Mouse (Mus musculus) midbrain, embryonic 14.5 days (tissue): ENCODE measurements around the gene Dhx37. TPM values are rescaled to one million over a fixed set of nuclear protein-coding genes. Genes with fewer than 3 reads are reported as not detected.
A peak's percentile ranks its signal among the peaks of the same experiment; 100 is the strongest.

Source experiments
- ATAC-seq: fragments of 200-750 bp; cut with Nextera tagmentation; 2 replicates; pipeline ENCODE4 v1.8.0; 2017; ENCODE audit warnings: moderate number of reproducible peaks, moderate library complexity; ENCODE audit not compliant: low FRiP score, low TSS enrichment
- DNase-seq: peaks from one replicate; pipeline ENCODE4 v3.0.0-alpha.2; 2015
- H3K27ac ChIP-seq: fragments of 300-500 bp; sonication (generic); replicated peaks from 2 replicates; pipeline ENCODE4 v1.5.1; 2014; ENCODE audit warnings: mild to moderate bottlenecking, low read depth, low read length, moderate library complexity
- H3K27me3 ChIP-seq: fragments of 300-500 bp; sonication (generic); 2 replicates; pipeline ENCODE4 v1.6.1; 2014; ENCODE audit warnings: low read length, control low read depth, mixed read lengths; ENCODE audit not compliant: control insufficient read depth, insufficient read depth
- H3K36me3 ChIP-seq: fragments of 300-500 bp; sonication (generic); 2 replicates; pipeline ENCODE4 v1.6.1; 2014; ENCODE audit warnings: low read length, control low read depth; ENCODE audit not compliant: control insufficient read depth, insufficient read depth
- H3K4me1 ChIP-seq: fragments of 300-500 bp; sonication (generic); 2 replicates; pipeline ENCODE4 v1.6.1; 2014; ENCODE audit warnings: mild to moderate bottlenecking, antibody characterized with exemption, low read length, control low read depth; ENCODE audit not compliant: control insufficient read depth, insufficient read depth
- H3K4me2 ChIP-seq: fragments of 300-500 bp; sonication (generic); 2 replicates; pipeline ENCODE4 v1.6.1; 2014; ENCODE audit warnings: mild to moderate bottlenecking, low read length, moderate library complexity
- H3K4me3 ChIP-seq: fragments of 300-500 bp; sonication (generic); replicated peaks from 2 replicates; pipeline ENCODE4 v1.5.1; 2014; ENCODE audit warnings: low read depth, low read length
- H3K9ac ChIP-seq: fragments of 300-500 bp; sonication (generic); replicated peaks from 2 replicates; pipeline ENCODE4 v1.6.1; 2014; ENCODE audit warnings: mild to moderate bottlenecking, low read length, moderate library complexity
- H3K9me3 ChIP-seq: fragments of 300-500 bp; sonication (generic); 2 replicates; pipeline ENCODE4 v1.6.1; 2016; ENCODE audit warnings: low read length, control low read depth, mixed read lengths; ENCODE audit not compliant: control insufficient read depth
- WGBS: fragments of 180-500 bp; shearing (Covaris S2); extraction: QIAGEN DNeasy Blood & Tissue Kit; methylation state at CpG from one replicate; pipeline ENCODE4 v1.1.7; 2014; 5-methylcytosine and 5-hydroxymethylcytosine counted together
- polyA plus RNA-seq: library from polyadenylated mRNA; unstranded; fragments of >200 nt; fragmentation: Nextera tagmentation; extraction: Ambion mirVana; gene quantifications from 2 replicates; pipeline ENCODE4 v1.2.1, GENCODE M21; 2014

Gene Dhx37
- polyA plus RNA-seq, 1 experiment from 2014 or later: 9.8 TPM

GRCm38 (mm10) chr5:125384512-125385214 lies 49.3 kb downstream of the Dhx37 start:
- WGBS: 82% methylated on average over 2 of the region's 2 CpGs
- ATAC-seq (no peak), DNase-seq (no peak)
- Histone ChIP-seq H3K36me3 (peaks cover 21% of the 10 kb centered on the region), H3K27ac (no peak overlapping the region), H3K4me1 (peaks cover 24% of the 10 kb centered on the region), H3K9ac (no peak overlapping the region), H3K9me3 (no peaks in the 10 kb centered on the region), H3K4me2 (0 out of 2 replicates have a peak overlapping the region, but pooled peaks have one; percentile 13), H3K27me3 (no peaks in the 10 kb centered on the region), H3K4me3 (no peak overlapping the region)

- ATAC-seq (no peak), DNase-seq (no peak)
- H3K4me2 ChIP-seq: no peak overlapping the region
- no peak overlapping the region for H3K4me3 ChIP-seq
- peaks cover 24% of the 10 kb centered on the region for H3K4me1 ChIP-seq
- no peak overlapping the region for H3K27ac ChIP-seq
- H3K27me3 ChIP-seq: no peaks in the 10 kb centered on the region
- H3K36me3 ChIP-seq: peaks cover 21% of the 10 kb centered on the region
- 75% methylated on average over 3 of the region's 3 CpGs for WGBS
- H3K9ac ChIP-seq: no peak overlapping the region
- no peaks in the 10 kb centered on the region for H3K9me3 ChIP-seq
Observed at GRCm38 (mm10) chr5:125383637-125384420, 50.1 kb downstream of the Dhx37 start.

- WGBS: 44% methylated on average over 6 of the region's 6 CpGs
- Histone ChIP-seq H3K27ac (no peak overlapping the region), H3K4me3 (no peak overlapping the region), H3K9me3 (no peaks in the 10 kb centered on the region), H3K36me3 (peaks cover 21% of the 10 kb centered on the region), H3K4me1 (peaks cover 15% of the 10 kb centered on the region), H3K9ac (no peak overlapping the region), H3K27me3 (no peaks in the 10 kb centered on the region), H3K4me2 (no peak overlapping the region)
- peak; percentile 43; the same call in 1 of the 2 replicates for ATAC-seq
- peak; percentile 82 for DNase-seq
Observed at GRCm38 (mm10) chr5:125382673-125383558, 51.0 kb downstream of the Dhx37 start.

GRCm38 (mm10) chr5:125381954-125382672 lies 51.8 kb downstream of the Dhx37 start:
- Histone ChIP-seq H3K27me3 (no peaks in the 10 kb centered on the region), H3K27ac (no peak overlapping the region), H3K4me3 (no peak overlapping the region), H3K9ac (no peak overlapping the region), H3K9me3 (no peaks in the 10 kb centered on the region), H3K4me2 (no peak overlapping the region), H3K4me1 (peaks cover 15% of the 10 kb centered on the region), H3K36me3 (peaks cover 21% of the 10 kb centered on the region)
- DNase-seq (no peak), ATAC-seq (no peak; the same call in 1 of the 2 replicates)
- 83% methylated on average over 5 of the region's 5 CpGs for WGBS

GRCm38 (mm10) chr5:125378919-125379318 lies 55.0 kb downstream of the Dhx37 start:
- no peaks in the 10 kb centered on the region for H3K9me3 ChIP-seq
- H3K27me3 ChIP-seq: no peaks in the 10 kb centered on the region
- H3K9ac ChIP-seq: no peak overlapping the region
- 85% methylated on average over 5 of the region's 5 CpGs for WGBS
- H3K4me1 ChIP-seq: no peaks in the 10 kb centered on the region
- no peak for ATAC-seq
- no peak overlapping the region for H3K27ac ChIP-seq
- no peak overlapping the region for H3K4me3 ChIP-seq
- no peak overlapping the region for H3K4me2 ChIP-seq
- no peaks in the 10 kb centered on the region for H3K36me3 ChIP-seq
- DNase-seq: no peak

GRCm38 (mm10) chr5:125377214-125377613 lies 56.7 kb downstream of the Dhx37 start:
- Histone ChIP-seq H3K36me3 (no peaks in the 10 kb centered on the region), H3K9me3 (no peaks in the 10 kb centered on the region), H3K27me3 (no peaks in the 10 kb centered on the region), H3K9ac (no peak overlapping the region), H3K4me2 (no peak overlapping the region), H3K4me3 (no peak overlapping the region), H3K27ac (no peak overlapping the region), H3K4me1 (no peaks in the 10 kb centered on the region)
- DNase-seq (no peak), ATAC-seq (no peak)
- 66% methylated on average over 7 of the region's 7 CpGs for WGBS

- H3K9ac ChIP-seq: no peak overlapping the region
- DNase-seq (no peak), ATAC-seq (no peak)
- 89% methylated on average over 2 of the region's 2 CpGs for WGBS
- no peaks in the 10 kb centered on the region for H3K36me3 ChIP-seq
- no peak overlapping the region for H3K4me3 ChIP-seq
- H3K9me3 ChIP-seq: no peaks in the 10 kb centered on the region
- no peak overlapping the region for H3K4me2 ChIP-seq
- no peaks in the 10 kb centered on the region for H3K4me1 ChIP-seq
- no peaks in the 10 kb centered on the region for H3K27me3 ChIP-seq
- no peak overlapping the region for H3K27ac ChIP-seq
Observed at GRCm38 (mm10) chr5:125375871-125376270, 58.0 kb downstream of the Dhx37 start.

GRCm38 (mm10) chr5:125372027-125372426 lies 61.9 kb downstream of the Dhx37 start:
- WGBS: 78% methylated on average over 4 of the region's 4 CpGs
- H3K9me3 ChIP-seq: no peaks in the 10 kb centered on the region

More at GRCm38 (mm10) chr5:125372027-125372426, 61.9 kb downstream of the Dhx37 start:
- Histone ChIP-seq H3K36me3 (no peaks in the 10 kb centered on the region), H3K27me3 (no peaks in the 10 kb centered on the region), H3K4me3 (no peak overlapping the region), H3K27ac (no peak overlapping the region), H3K9ac (no peak overlapping the region), H3K4me2 (no peak overlapping the region), H3K4me1 (no peaks in the 10 kb centered on the region)
- ATAC-seq: no peak
- DNase-seq: no peak
